Mouse (Mus musculus): Measurements from ENCODE around the gene Gm6034.
A peak's percentile ranks its signal among the peaks of the same experiment; 100 is the strongest.

DNA sequence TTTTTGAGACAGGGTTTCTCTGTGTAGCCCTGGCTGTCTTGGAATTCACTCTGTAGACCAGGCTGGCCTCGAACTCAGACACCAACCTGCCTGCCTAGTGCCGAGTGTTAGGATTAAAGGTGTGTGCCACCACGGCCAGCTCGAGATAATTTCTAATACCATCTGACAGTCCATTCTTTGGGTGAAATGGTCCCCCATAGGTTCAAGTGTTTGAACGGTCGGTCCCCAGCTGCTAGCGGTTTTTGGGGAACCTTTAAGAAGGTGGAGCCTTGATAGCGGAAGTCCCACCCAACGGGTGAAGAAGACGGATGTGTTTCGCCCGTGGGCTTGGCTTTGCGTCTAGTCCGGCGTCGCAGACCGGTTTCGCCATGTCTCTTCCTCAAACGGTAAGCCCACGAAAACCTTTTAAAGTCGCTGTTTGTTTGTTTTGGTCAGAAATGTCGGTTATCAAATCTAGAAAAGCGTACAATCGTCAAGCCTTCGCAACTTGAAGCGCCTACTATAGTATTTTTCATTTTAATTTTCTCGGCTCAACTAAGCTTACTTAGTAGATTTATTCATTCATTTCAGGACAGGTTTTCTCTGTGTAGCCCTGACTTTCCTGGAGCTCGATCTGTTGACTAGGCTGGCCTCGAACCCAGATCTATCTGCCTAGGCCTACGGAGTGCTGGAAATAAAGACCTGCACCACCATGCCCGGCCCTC lies 48.4 kb upstream of the Gm6034 start:
- TF ChIP-seq POLR2A (IDR thresholded peaks at IDR 0.05; ENCODE audit: insufficient read length, low read depth) (peak; percentile 82), SRF (IDR thresholded peaks at IDR 0.05; ENCODE audit: control insufficient read depth, insufficient read length, low read depth) (no peak), TCF12 (IDR thresholded peaks at IDR 0.05; ENCODE audit: insufficient read depth, poor library complexity, severe bottlenecking) (no peak), TCF3 (IDR thresholded peaks at IDR 0.05; ENCODE audit: insufficient read length, low read depth) (no peak), E2F4 (IDR thresholded peaks at IDR 0.05; ENCODE audit: insufficient read depth) (no peak), POLR2AphosphoS2 (IDR thresholded peaks at IDR 0.05; ENCODE audit: insufficient read length, low read depth) (peak; percentile 85), USF1 (IDR thresholded peaks at IDR 0.05; ENCODE audit: low read depth) (no peak)
